Mouse (Mus musculus): Measurements from ENCODE around the gene Cyb5d1. TPM values are rescaled to one million over a fixed set of nuclear protein-coding genes. Genes with fewer than 3 reads are reported as not detected.
A peak's percentile ranks its signal among the peaks of the same experiment; 100 is the strongest.

Gene Cyb5d1
- total and polyA plus RNA-seq, 3 experiments = 28.4 to 29.5 (median 29.3) TPM

GRCm38 (mm10) chr11:69417449-69418384 is 22.3 kb upstream of the Cyb5d1 start:
- peak; percentile 54 for DNase-seq (ENCODE audit: extremely low read depth)
- Histone ChIP-seq H3K4me1 (ENCODE audit: control insufficient read depth in 1 of 2, insufficient read depth in 2 of 2) (peaks cover 34 to 69% of the 10 kb centered on the region in 2 experiments), H3K36me3 (replicated peaks in 1 of 2; ENCODE audit: control insufficient read depth in 1 of 2, insufficient read depth in 1 of 2, low read length in 1 of 2) (no peaks in the 10 kb centered on the region), H3K9ac (ENCODE audit: insufficient read depth, low read depth) (peak overlapping the region; percentile 52; the same call in 1 of the 2 replicates), H3K9me3 (replicated peaks; ENCODE audit: low read length) (no peaks in the 10 kb centered on the region), H3K4me2 (ENCODE audit: insufficient read depth, low read depth, poor library complexity, severe bottlenecking) (peak overlapping the region; percentile 93), H3K27me3 (replicated peaks) (peaks cover 59% of the 10 kb centered on the region), H3K4me3 (replicated peaks in 1 of 3; ENCODE audit: low read depth in 2 of 3, low read length in 2 of 3, poor library complexity in 1 of 3) (peak overlapping the region in 2 of 3 experiments; percentile 36 to 48), H3K27ac (ENCODE audit: insufficient read depth, low read depth) (no peak overlapping the region), H3K79me2 (replicated peaks; ENCODE audit: control insufficient read depth, extremely low read depth, insufficient read depth, poor library complexity, severe bottlenecking) (no peaks in the 10 kb centered on the region)
- dilution Hi-C loops (cut with MboI; ENCODE audit: extremely low pct_ligation_motif_present, extremely low pct_unique_long_range_greater_than_20kb, low sequenced_read_pairs) (no loop called here), in situ Hi-C loops (cut with MboI; ENCODE audit: low pct_ligation_motif_present, low pct_unique_long_range_greater_than_20kb, low sequenced_read_pairs) (no loop called here)
- TF ChIP-seq MYC (IDR thresholded peaks at IDR 0.05; ENCODE audit: low read depth, low read length) (peak; percentile 56; the same call in 1 of the 2 replicates), HCFC1 (IDR thresholded peaks at IDR 0.05; ENCODE audit: low read depth, low read length) (peak; percentile 44; the same call in 1 of the 2 replicates), ZMIZ1 (IDR thresholded peaks at IDR 0.05; ENCODE audit: low read depth, low read length) (0 out of 2 replicates have a peak, but pooled peaks have one; percentile 28), SIN3A (IDR thresholded peaks at IDR 0.05; ENCODE audit: low read length) (peak; percentile 81), JUND (conservative IDR thresholded peaks at IDR 0.05; ENCODE audit: low read depth, low read length) (peak; percentile 47; the same call in 1 of the 2 replicates), NELFE (IDR thresholded peaks at IDR 0.05; ENCODE audit: low read depth, low read length) (no peak), CHD1 (IDR thresholded peaks at IDR 0.05; ENCODE audit: low read depth, low read length) (no peak; the same call in 1 of the 2 replicates), ELF1 (IDR thresholded peaks at IDR 0.05; ENCODE audit: low read depth, low read length) (no peak), E2F4 (IDR thresholded peaks at IDR 0.05; ENCODE audit: insufficient replicate concordance, low read depth, low read length) (no peak), MAZ (IDR thresholded peaks at IDR 0.05; ENCODE audit: low read depth, low read length) (peak; percentile 94), MXI1 (IDR thresholded peaks at IDR 0.05; ENCODE audit: low read depth, low read length) (peak; percentile 62), JUN (IDR thresholded peaks at IDR 0.05; ENCODE audit: insufficient read depth, low read depth, low read length) (peak; percentile 76), RAD21 (IDR thresholded peaks at IDR 0.05; ENCODE audit: low read depth, low read length) (no peak), SMC3 (IDR thresholded peaks at IDR 0.05; ENCODE audit: low read depth, low read length) (no peak), POLR2A (IDR thresholded peaks at IDR 0.05; ENCODE audit: low read depth, low read length) (no peak), BHLHE40 (IDR thresholded peaks at IDR 0.05; ENCODE audit: low read depth, low read length) (peak; percentile 99), NRF1 (IDR thresholded peaks at IDR 0.05; ENCODE audit: low read depth, low read length) (0 out of 2 replicates have a peak, but pooled peaks have one; percentile 13), USF2 (conservative IDR thresholded peaks at IDR 0.05; ENCODE audit: low read depth, low read length) (0 out of 2 replicates have a peak, but pooled peaks have one; percentile 5), MAX (IDR thresholded peaks at IDR 0.05; ENCODE audit: low read length) (peak; percentile 84), KAT2A (IDR thresholded peaks at IDR 0.05; ENCODE audit: insufficient replicate concordance, low read length) (no peak), USF1 (IDR thresholded peaks at IDR 0.05; ENCODE audit: low read depth, low read length) (peak; percentile 24), MAFK (IDR thresholded peaks at IDR 0.05; ENCODE audit: insufficient replicate concordance, low read length) (no peak), ZNF384 (IDR thresholded peaks at IDR 0.05; ENCODE audit: low read depth, low read length) (no peak), ZC3H11A (IDR thresholded peaks at IDR 0.05; ENCODE audit: low read depth, low read length) (no peak), ETS1 (conservative IDR thresholded peaks at IDR 0.05; ENCODE audit: low read depth, low read length) (peak; percentile 56), UBTF (IDR thresholded peaks at IDR 0.05; ENCODE audit: low read depth, low read length) (no peak), GABPA (IDR thresholded peaks at IDR 0.05; ENCODE audit: insufficient replicate concordance, low read depth, low read length) (no peak), TCF12 (IDR thresholded peaks at IDR 0.05; ENCODE audit: low read depth, low read length) (peak; percentile 25; the same call in 1 of the 2 replicates), CTCF (conservative IDR thresholded peaks at IDR 0.05 in 1 of 2, IDR thresholded peaks at IDR 0.05 in 1 of 2; ENCODE audit: low read depth in 2 of 2, low read length in 2 of 2) (no peak), EP300 (IDR thresholded peaks at IDR 0.05; ENCODE audit: low read length) (peak; percentile 53; the same call in 1 of the 2 replicates), CHD2 (IDR thresholded peaks at IDR 0.05; ENCODE audit: low read length) (peak; percentile 81), PAX5 (IDR thresholded peaks at IDR 0.05; ENCODE audit: low read length) (no peak), IRF4 (IDR thresholded peaks at IDR 0.05; ENCODE audit: low read depth, low read length) (peak; percentile 61), TBP (conservative IDR thresholded peaks at IDR 0.05; ENCODE audit: low read depth, low read length) (no peak), ZKSCAN1 (IDR thresholded peaks at IDR 0.05; ENCODE audit: borderline replicate concordance, low read depth, low read length) (no peak), MEF2A (IDR thresholded peaks at IDR 0.05; ENCODE audit: borderline replicate concordance, low read depth, low read length) (0 out of 2 replicates have a peak, but pooled peaks have one; percentile 24), RCOR1 (conservative IDR thresholded peaks at IDR 0.05; ENCODE audit: low read depth, low read length) (peak; percentile 60; the same call in 1 of the 2 replicates)

Data from CH12.LX (cell line).